Mouse (Mus musculus): Measurements from ENCODE around the gene Ptpn4.

The Ptpn4 gene

GRCm38 (mm10) chr1:119804586-119804985 lies 32.8 kb downstream of the Ptpn4 start:
- no peak for DNase-seq

GRCm38 (mm10) chr1:119795174-119795573 lies 42.2 kb downstream of the Ptpn4 start:
- no peak for DNase-seq

- DNase-seq, result no peak
Observed at GRCm38 (mm10) chr1:119794342-119794741, 43.1 kb downstream of the Ptpn4 start.

- DNase-seq, result no peak
Observed at GRCm38 (mm10) chr1:119790616-119791015, 46.8 kb downstream of the Ptpn4 start.

- DNase-seq, result no peak
Observed at GRCm38 (mm10) chr1:119775915-119776314, 61.5 kb downstream of the Ptpn4 start.

- DNase-seq, result no peak
Observed at GRCm38 (mm10) chr1:119735692-119736091, 101.7 kb downstream of the Ptpn4 start.

- no peak for DNase-seq
Observed at GRCm38 (mm10) chr1:119734801-119735200, 102.6 kb downstream of the Ptpn4 start.

GRCm38 (mm10) chr1:119731166-119731565 lies 106.2 kb downstream of the Ptpn4 start:
- no peak for DNase-seq

- DNase-seq, result no peak
Observed at GRCm38 (mm10) chr1:119713017-119713416, 124.4 kb downstream of the Ptpn4 start.

GRCm38 (mm10) chr1:119706471-119707217 lies 130.8 kb downstream of the Ptpn4 start:
- DNase-seq, result no peak

GRCm38 (mm10) chr1:119696860-119697259 lies 140.6 kb downstream of the Ptpn4 start:
- DNase-seq, result no peak

GRCm38 (mm10) chr1:119685773-119686558 lies 151.4 kb downstream of the Ptpn4 start:
- no peak for DNase-seq

- no peak for DNase-seq
Observed at GRCm38 (mm10) chr1:119681663-119682213, 155.7 kb downstream of the Ptpn4 start.

GRCm38 (mm10) chr1:119674984-119675383 lies 162.4 kb downstream of the Ptpn4 start:
- peak; percentile 56 for DNase-seq

GRCm38 (mm10) chr1:119666904-119667303 lies 170.5 kb downstream of the Ptpn4 start:
- peak; percentile 66 for DNase-seq

GRCm38 (mm10) chr1:119654307-119654706 lies 183.1 kb downstream of the Ptpn4 start:
- no peak for DNase-seq

GRCm38 (mm10) chr1:119650386-119650785 lies 187.0 kb downstream of the Ptpn4 start:
- no peak for DNase-seq

GRCm38 (mm10) chr1:119649627-119650026 lies 187.8 kb downstream of the Ptpn4 start:
- peak; percentile 57 for DNase-seq

- DNase-seq, result peak; percentile 90
Observed at GRCm38 (mm10) chr1:119648205-119649111, 189.0 kb downstream of the Ptpn4 start, which contains the start of gene Epb41l5. Epb41l5 (minus strand) TSS chr1:119649000.

GRCm38 (mm10) chr1:119646356-119646755 lies 191.1 kb downstream of the Ptpn4 start:
- DNase-seq, result no peak

- DNase-seq, result peak; percentile 56
Observed at GRCm38 (mm10) chr1:119642367-119642766, 195.0 kb downstream of the Ptpn4 start.

- no peak for DNase-seq
Observed at GRCm38 (mm10) chr1:119641090-119641812, 196.2 kb downstream of the Ptpn4 start.

Data from lung, postnatal 36 days (tissue).